Mouse (Mus musculus) skeletal muscle tissue, adult 2 months (tissue): ENCODE results near the gene Prss56.

Source experiments
- DNase-seq: peaks from one replicate; pipeline ENCODE4 v3.0.0-alpha.2; 2012; ENCODE audit warnings: low read depth, low spot score

Gene Prss56

GRCm38 (mm10) chr1:87184751-87185139 lies 1.6 kb downstream of the Prss56 start:
- DNase-seq: peak; percentile 52

GRCm38 (mm10) chr1:87185526-87185925 lies 2.4 kb downstream of the Prss56 start:
- DNase-seq: no peak

GRCm38 (mm10) chr1:87186261-87187036 lies 3.3 kb downstream of the Prss56 start:
- DNase-seq: no peak

- DNase-seq: peak; percentile 21
These were observed 3.9 kb downstream of the Prss56 start for GRCm38 (mm10) chr1:87187037-87187355.

GRCm38 (mm10) chr1:87190429-87190828 lies 7.3 kb downstream of the Prss56 start, which contains the start of gene Chrnd:
Gene Chrnd, plus strand, starts transcription at chr1:87190607.
- no peak for DNase-seq

- DNase-seq: no peak
These were observed 14.2 kb downstream of the Prss56 start for GRCm38 (mm10) chr1:87197296-87197695.

GRCm38 (mm10) chr1:87198119-87199065 lies 15.3 kb downstream of the Prss56 start:
- no peak for DNase-seq

- no peak for DNase-seq
These were observed 17.7 kb downstream of the Prss56 start for GRCm38 (mm10) chr1:87200811-87201210.

- no peak for DNase-seq
These were observed 18.7 kb downstream of the Prss56 start for GRCm38 (mm10) chr1:87201848-87202247.

- DNase-seq: no peak
These were observed 20.7 kb downstream of the Prss56 start for GRCm38 (mm10) chr1:87203779-87204178.

- DNase-seq: no peak
These were observed 21.4 kb downstream of the Prss56 start, which contains the start of gene Chrng for GRCm38 (mm10) chr1:87204465-87204864. Gene Chrng, plus strand, starts transcription at chr1:87204657.

- DNase-seq: no peak
These were observed 21.9 kb downstream of the Prss56 start for GRCm38 (mm10) chr1:87205038-87205437.

- no peak for DNase-seq
These were observed 22.4 kb downstream of the Prss56 start for GRCm38 (mm10) chr1:87205502-87205901.

GRCm38 (mm10) chr1:87206339-87206738 lies 23.2 kb downstream of the Prss56 start:
- DNase-seq: no peak

GRCm38 (mm10) chr1:87211431-87211830 lies 28.3 kb downstream of the Prss56 start:
- DNase-seq: no peak

- DNase-seq: peak; percentile 93
These were observed 30.9 kb downstream of the Prss56 start, which contains the start of gene Eif4e2 for GRCm38 (mm10) chr1:87213735-87214704. Gene Eif4e2, plus strand, starts transcription at chr1:87213914.

- DNase-seq: no peak
These were observed 31.6 kb downstream of the Prss56 start for GRCm38 (mm10) chr1:87214748-87215147.

GRCm38 (mm10) chr1:87217938-87218337 lies 34.8 kb downstream of the Prss56 start:
- DNase-seq: no peak

- DNase-seq: no peak
These were observed 42.6 kb downstream of the Prss56 start for GRCm38 (mm10) chr1:87225739-87226138.

- DNase-seq: no peak
These were observed 43.5 kb downstream of the Prss56 start for GRCm38 (mm10) chr1:87226409-87227159.
